Mouse (Mus musculus) myocyte (in vitro differentiated cells): ENCODE data around the gene Mycl.

Experiments used
- E2F4 ChIP-seq: IDR thresholded peaks from one replicate; pipeline ENCODE4 v1.6.1; 2011; ENCODE audit warnings: mild to moderate bottlenecking, control low read depth, moderate library complexity; ENCODE audit not compliant: insufficient read depth
- MAX ChIP-seq: IDR thresholded peaks from one replicate; pipeline ENCODE4 v1.6.1; 2011; ENCODE audit warnings: low read depth, mild to moderate bottlenecking, control low read depth
- MYOD1 ChIP-seq, 3 experiments: IDR thresholded peaks; one replicate each; pipeline ENCODE4 v1.6.1; 2011; ENCODE audit warnings: control low read depth in 2 of 3, low read depth in 2 of 3, mild to moderate bottlenecking in 2 of 3, moderate library complexity in 1 of 3; ENCODE audit not compliant: insufficient read length in 2 of 3, control insufficient read depth in 1 of 3
- MYOG ChIP-seq, 3 experiments: IDR thresholded peaks; one replicate each; pipeline ENCODE4 v1.6.1; 2011; ENCODE audit warnings: control low read depth in 2 of 3, low read depth in 2 of 3, mild to moderate bottlenecking in 2 of 3; ENCODE audit not compliant: insufficient read length in 2 of 3, control insufficient read depth in 1 of 3, insufficient read depth in 1 of 3
- POLR2A ChIP-seq: IDR thresholded peaks from one replicate; pipeline ENCODE4 v1.6.1; 2011; ENCODE audit warnings: low read depth, mild to moderate bottlenecking, control low read depth, moderate library complexity; ENCODE audit not compliant: insufficient read length
- POLR2AphosphoS2 ChIP-seq: IDR thresholded peaks from one replicate; pipeline ENCODE4 v1.6.1; 2011; ENCODE audit warnings: low read depth, control low read depth; ENCODE audit not compliant: insufficient read length
- REST ChIP-seq: IDR thresholded peaks from one replicate; pipeline ENCODE4 v1.6.1; 2011; ENCODE audit warnings: mild to moderate bottlenecking, control low read depth, moderate library complexity; ENCODE audit not compliant: insufficient read depth, insufficient read length
- SRF ChIP-seq: IDR thresholded peaks from one replicate; pipeline ENCODE4 v1.6.1; 2011; ENCODE audit warnings: low read depth; ENCODE audit not compliant: control insufficient read depth, insufficient read length
- TCF12 ChIP-seq: IDR thresholded peaks from one replicate; pipeline ENCODE4 v1.6.1; 2011; ENCODE audit warnings: mild to moderate bottlenecking, control low read depth; ENCODE audit not compliant: poor library complexity, insufficient read depth, severe bottlenecking
- USF1 ChIP-seq: IDR thresholded peaks from one replicate; pipeline ENCODE4 v1.6.1; 2011; ENCODE audit warnings: low read depth, mild to moderate bottlenecking, control low read depth, moderate library complexity

- TF ChIP-seq USF1 = no peak
- TF ChIP-seq MAX = no peak
- no peak for TF ChIP-seq POLR2AphosphoS2
- TF ChIP-seq POLR2A = no peak
- TF ChIP-seq SRF = no peak
- no peak for TF ChIP-seq MYOG (IDR thresholded peaks at IDR 0.05; ENCODE audit: control insufficient read depth in 1 of 3, insufficient read depth in 1 of 3, insufficient read length in 2 of 3, low read depth in 2 of 3)
- no peak for TF ChIP-seq E2F4
- no peak for TF ChIP-seq REST
- no peak for TF ChIP-seq MYOD1 (IDR thresholded peaks at IDR 0.05; ENCODE audit: control insufficient read depth in 1 of 3, insufficient read length in 2 of 3, low read depth in 2 of 3)
- TF ChIP-seq TCF12 = no peak
Observed at GRCm38 (mm10) chr4:123013346-123013945, 18.0 kb downstream of the Mycl start.
